Mouse (Mus musculus) left cerebral cortex, postnatal 14 days (tissue): ENCODE measurements around the gene Insm1. TPM values are rescaled to one million over a fixed set of nuclear protein-coding genes. Genes with fewer than 3 reads are reported as not detected.
A peak's percentile ranks its signal among the peaks of the same experiment; 100 is the strongest.

Source experiments
- DNase-seq, 2 experiments: peaks; one replicate each; pipeline ENCODE4 v3.0.0; 2021 to 2022; ENCODE audit warnings: low spot score in 2 of 2, mixed read lengths in 1 of 2
- intact Hi-C: fragments of 180-260 bp; cut with DNase I; formaldehyde crosslinking; loops from one replicate; pipeline ENCODE4 v1.15.1; 2025
- total RNA-seq, 2 experiments: library from RNA; stranded (reverse); gene quantifications; 2 replicates each; pipeline ENCODE4 v1.2.3; 2021

Insm1 gene
- total RNA-seq, 2 experiments from 2014 or later: 4.0 to 4.2 TPM

DNA sequence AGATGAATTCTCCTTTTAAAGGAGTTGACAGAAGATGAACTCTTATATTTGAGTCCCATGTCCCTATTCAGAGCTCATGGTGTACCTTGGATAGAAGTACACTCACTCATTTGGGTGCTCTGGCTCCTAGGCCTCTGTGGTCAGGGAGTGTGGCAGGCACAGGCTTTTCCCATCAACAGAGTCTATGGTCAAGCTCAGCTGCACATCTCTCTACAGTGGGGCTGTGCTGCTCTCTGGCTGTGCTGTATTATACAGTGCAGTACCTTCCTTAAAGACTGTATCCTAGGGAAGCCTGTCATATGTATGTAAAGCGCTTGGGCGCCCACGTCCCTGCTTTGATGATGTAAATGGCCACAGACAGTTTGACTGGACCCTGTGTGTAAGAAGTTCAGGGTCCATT, 35.9 kb downstream of the Insm1 start:
- intact Hi-C loops: no loop called here
- DNase-seq: no peak

DNA sequence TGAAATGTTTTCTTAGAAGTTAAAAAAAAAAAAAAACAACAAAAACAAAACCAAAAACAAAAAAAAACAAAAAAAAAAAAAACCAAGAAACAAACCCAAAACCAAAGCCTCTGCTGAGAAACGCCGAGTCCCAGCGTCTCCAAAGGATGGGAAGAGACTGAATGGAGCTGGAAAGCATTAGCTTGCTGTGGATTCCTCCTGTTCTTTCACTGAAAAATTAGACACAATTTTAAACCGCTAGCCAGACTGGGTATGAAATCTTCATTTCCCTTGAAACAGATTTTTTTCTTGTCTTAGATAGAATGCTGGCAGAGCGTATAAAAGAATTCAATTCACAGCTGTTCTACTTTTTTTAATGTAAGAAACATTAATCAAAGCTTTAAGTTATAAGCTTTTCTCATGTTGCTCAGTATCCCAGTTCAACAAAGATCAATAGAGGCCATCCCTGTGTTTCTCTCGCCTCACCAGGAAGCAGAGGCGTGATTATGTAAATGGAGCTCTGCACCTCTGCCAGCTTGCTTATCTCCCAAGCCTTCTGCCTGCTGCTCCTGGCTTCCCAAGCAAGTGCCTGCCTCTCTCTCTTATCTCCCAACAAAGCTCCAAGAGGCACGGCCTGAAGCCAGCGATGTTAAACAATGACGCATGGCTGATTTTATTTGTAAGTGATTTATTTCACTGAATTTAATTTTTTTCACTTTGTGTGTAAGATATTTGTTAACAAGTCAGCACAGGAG, 37.2 kb downstream of the Insm1 start:
- intact Hi-C loops: no loop called here
- DNase-seq: peak; percentile 25 to 40

DNA sequence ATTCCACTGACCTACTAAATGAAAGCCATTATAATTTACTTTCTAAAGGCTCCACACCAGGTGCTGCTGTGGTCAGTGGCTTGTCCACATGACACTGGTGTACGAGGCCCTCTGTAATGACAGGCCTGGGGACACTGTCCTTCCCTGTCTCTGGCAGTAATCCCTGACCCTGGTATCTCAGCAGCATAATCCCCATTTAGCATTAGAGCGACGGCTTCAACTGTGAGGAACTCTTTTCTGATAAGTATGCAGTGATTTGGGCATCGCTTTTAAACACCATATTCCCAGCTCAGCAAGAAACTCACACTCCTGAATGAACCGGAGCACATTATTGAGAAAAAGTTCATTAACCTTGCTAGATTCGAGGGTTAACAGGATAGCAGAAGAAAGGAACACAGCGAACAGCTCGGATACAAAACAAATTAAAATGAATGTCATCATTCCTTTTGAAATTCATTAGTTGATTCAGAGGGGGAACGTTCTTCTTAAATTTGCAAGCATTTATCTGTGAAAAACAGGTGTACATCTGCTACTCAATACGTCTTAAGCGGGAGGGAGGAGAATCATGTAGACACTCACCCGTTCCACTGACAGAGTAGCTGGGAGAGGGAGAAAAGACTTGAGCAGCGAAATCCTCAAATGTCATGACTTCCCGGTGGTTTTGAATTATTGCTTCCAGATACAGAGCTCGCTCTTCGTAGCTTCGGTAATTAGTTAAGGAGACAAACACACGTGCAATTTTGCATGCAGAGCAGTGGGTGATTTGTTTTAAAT, 38.3 kb downstream of the Insm1 start:
- intact Hi-C loops: no loop called here
- DNase-seq: no peak

DNA sequence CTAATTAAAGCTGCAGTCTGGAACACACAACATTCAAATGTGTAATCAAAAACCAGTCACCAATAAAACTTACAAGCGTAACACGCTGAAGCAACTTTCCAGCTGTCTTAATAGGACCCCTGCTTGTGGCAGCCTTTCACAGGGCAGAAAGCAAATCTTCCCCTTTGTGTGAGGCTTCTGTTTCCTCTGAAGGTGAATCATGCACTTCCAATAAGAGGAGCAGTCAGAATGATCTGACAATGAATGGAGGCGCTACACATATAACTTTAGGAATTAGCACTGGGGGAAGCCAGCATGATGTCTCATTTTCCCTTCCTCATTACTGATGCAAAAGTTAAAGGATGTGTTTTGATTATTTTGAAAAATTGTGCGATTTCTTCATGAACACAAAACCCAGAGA, 39.4 kb downstream of the Insm1 start:
- intact Hi-C loops: no loop called here
- DNase-seq: no peak

DNA sequence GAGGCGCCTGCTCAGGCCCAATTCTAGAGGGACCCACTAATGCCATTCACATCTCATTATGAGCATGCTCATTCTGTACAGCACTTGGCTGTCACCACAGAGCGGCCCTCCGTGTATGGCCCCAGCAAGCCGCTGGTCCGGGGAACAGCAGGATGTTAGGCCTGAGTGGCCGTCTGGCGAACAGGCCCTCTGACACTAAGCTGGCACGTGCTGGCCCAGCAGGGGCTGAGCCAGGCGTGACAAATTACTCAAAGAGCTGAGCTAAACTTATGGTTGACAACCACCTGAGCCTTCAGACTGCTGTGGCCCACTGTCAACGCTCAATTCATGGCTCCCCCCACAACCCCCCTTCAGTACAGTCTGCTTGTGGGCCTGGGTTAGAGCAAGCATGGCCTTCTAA, 40.5 kb downstream of the Insm1 start:
- DNase-seq: no peak
- intact Hi-C loops: no loop called here

DNA sequence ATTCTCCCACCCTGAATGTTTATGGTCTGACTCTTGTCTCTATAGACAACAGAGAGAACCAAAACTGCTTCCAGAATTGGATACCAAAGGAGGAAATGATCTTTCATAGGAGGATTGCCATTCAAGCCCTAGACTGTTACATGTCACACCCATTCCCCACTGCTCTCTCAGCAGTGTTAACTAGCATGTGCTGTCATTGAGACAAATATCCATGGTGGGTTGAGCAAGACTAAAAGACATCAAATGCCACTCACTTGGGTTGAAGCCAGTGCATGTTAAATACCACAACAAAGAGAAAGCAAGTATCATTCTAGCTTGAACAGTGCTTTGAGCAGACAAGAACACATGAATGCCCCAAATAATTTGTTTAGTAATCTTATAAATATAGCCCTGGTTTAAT, 41.2 kb downstream of the Insm1 start:
- no peak for DNase-seq
- intact Hi-C loops: no loop called here

DNA sequence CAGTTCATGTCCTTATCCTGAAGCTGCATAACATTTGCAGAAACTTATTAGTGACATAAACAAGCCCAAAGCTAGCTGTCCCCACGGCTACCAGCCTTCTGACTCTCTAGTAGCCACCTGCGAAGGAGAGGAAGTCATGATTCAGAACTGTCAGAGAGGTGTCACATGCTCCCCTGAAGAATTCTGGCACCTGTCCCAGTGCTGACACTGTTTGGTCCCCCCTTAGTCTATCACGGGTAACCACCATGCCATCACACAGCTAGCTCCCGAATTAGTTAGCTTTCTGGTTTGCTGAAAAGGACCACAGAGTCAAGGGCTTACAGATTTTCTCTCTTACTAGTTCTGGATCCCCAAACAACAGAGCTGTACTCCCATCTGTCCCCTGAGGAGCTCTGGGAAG, 43.3 kb downstream of the Insm1 start:
- no peak for DNase-seq
- intact Hi-C loops: no loop called here

DNA sequence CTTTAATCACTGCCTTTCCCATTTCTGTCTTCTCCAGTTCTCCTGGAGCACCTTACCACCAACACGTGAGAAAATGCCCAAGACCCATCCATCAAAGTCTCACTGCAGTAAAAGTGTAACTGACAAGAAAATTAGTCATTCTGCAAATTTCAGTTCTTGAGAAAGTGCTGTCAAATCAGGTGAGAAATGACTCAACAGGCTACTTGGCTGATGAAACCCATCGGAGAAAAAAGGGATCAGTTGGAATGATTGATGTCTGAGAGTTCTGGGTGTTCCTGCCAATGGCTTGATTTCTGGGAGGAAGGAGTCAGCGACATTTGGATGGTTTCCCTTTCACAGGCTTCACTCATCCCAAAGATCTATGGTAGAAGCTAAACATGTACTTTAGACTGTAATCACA, 44.8 kb downstream of the Insm1 start:
- no peak for DNase-seq
- intact Hi-C loops: no loop called here
